Mouse (Mus musculus) embryonic fibroblast, embryonic 13.5 days (primary cell): ENCODE data around the gene Cmtm6. TPM values are rescaled to one million over a fixed set of nuclear protein-coding genes. Genes with fewer than 3 reads are reported as not detected.
"Not testable (repeated sequence)": the region's sequence is repeated elsewhere in the genome, so short reads cannot be mapped to it uniquely, and the experiment has no call there.

Experiments
- H3K27ac ChIP-seq: 2 replicates; pipeline ENCODE4 v1.5.1; 2012; ENCODE audit warnings: low read length, control low read depth, inconsistent platforms; ENCODE audit not compliant: insufficient read depth
- H3K4me1 ChIP-seq: 2 replicates; pipeline ENCODE4 v1.6.1; 2011; ENCODE audit warnings: low read length; ENCODE audit not compliant: control insufficient read depth, insufficient read depth
- H3K4me3 ChIP-seq: 2 replicates; pipeline ENCODE4 v1.5.1; 2011; ENCODE audit warnings: mild to moderate bottlenecking, control low read depth, low read length; ENCODE audit not compliant: insufficient read depth
- CTCF ChIP-seq: IDR thresholded peaks from 2 replicates; pipeline ENCODE4 v1.5.1; 2011; ENCODE audit warnings: mild to moderate bottlenecking, control low read depth, low read length, moderate library complexity, borderline replicate concordance; ENCODE audit not compliant: insufficient read depth
- POLR2A ChIP-seq: IDR thresholded peaks from 2 replicates; pipeline ENCODE4 v1.6.1; 2011; ENCODE audit warnings: low read depth, mild to moderate bottlenecking, control low read depth, low read length, moderate library complexity
- polyA plus RNA-seq: library from polyadenylated mRNA; stranded (reverse); fragments of >200 nt; gene quantifications from 2 replicates; pipeline ENCODE4 v1.2.4, GENCODE M21; 2011; ENCODE audit warnings: low read depth; ENCODE audit not compliant: missing spikeins, insufficient read length

Gene Cmtm6
- 17.6 and 17.8 TPM in 2 replicates for polyA plus RNA-seq

GRCm38 (mm10) chr9:114731011-114731755, at the start of gene Cmtm6:
Cmtm6 (plus strand) TSS chr9:114731116.
- TF ChIP-seq POLR2A = peak; percentile 96
- peak; percentile 46; the same call in 1 of the 2 replicates for TF ChIP-seq CTCF
- H3K27ac ChIP-seq = peak within 1 kb of the TSS; percentile 83
- no peaks in the 10 kb centered on the region; the same call in 1 of the 2 replicates for H3K4me1 ChIP-seq
- H3K4me3 ChIP-seq = peak within 1 kb of the TSS; percentile 87

GRCm38 (mm10) chr9:114682193-114682592, 48.7 kb upstream of the Cmtm6 start:
- Histone ChIP-seq H3K27ac (no peak overlapping the region), H3K4me1 (no peaks in the 10 kb centered on the region), H3K4me3 (no peak overlapping the region)
- no peak for TF ChIP-seq POLR2A
- TF ChIP-seq CTCF = no peak

- Histone ChIP-seq H3K4me3 (no peak overlapping the region), H3K4me1 (no peaks in the 10 kb centered on the region), H3K27ac (no peak overlapping the region)
- TF ChIP-seq CTCF (no peak), POLR2A (no peak)
Observed at GRCm38 (mm10) chr9:114686245-114686644, 44.7 kb upstream of the Cmtm6 start.

- H3K4me3 ChIP-seq = peak overlapping the region; percentile 71; the same call in 1 of the 2 replicates
- H3K27ac ChIP-seq = no peak overlapping the region
- H3K4me1 ChIP-seq = no peaks in the 10 kb centered on the region
- TF ChIP-seq POLR2A (no peak), CTCF (no peak)
Observed at GRCm38 (mm10) chr9:114687639-114688038, 43.3 kb upstream of the Cmtm6 start.

- TF ChIP-seq POLR2A = peak; percentile 93
- no peak for TF ChIP-seq CTCF
- no peaks in the 10 kb centered on the region for H3K4me1 ChIP-seq
- H3K27ac ChIP-seq = peak within 1 kb of the TSS; percentile 69
- H3K4me3 ChIP-seq = peak within 1 kb of the TSS; percentile 75
Observed at GRCm38 (mm10) chr9:114688252-114688952, 42.5 kb upstream of the Cmtm6 start, which contains the start of gene Dync1li1. Dync1li1 (plus strand) TSS chr9:114688790.

- peak overlapping the region; percentile 75 for H3K4me3 ChIP-seq
- H3K4me1 ChIP-seq = no peaks in the 10 kb centered on the region
- H3K27ac ChIP-seq = peak overlapping the region; percentile 69
- no peak for TF ChIP-seq POLR2A
Observed at GRCm38 (mm10) chr9:114688953-114689407, 41.9 kb upstream of the Cmtm6 start.

- Histone ChIP-seq H3K27ac (peak overlapping the region; percentile 9; the same call in 1 of the 2 replicates), H3K4me1 (no peaks in the 10 kb centered on the region), H3K4me3 (peak overlapping the region; percentile 75)
- TF ChIP-seq CTCF (no peak), POLR2A (no peak)
Observed at GRCm38 (mm10) chr9:114690119-114690601, 40.8 kb upstream of the Cmtm6 start.

- no peak overlapping the region for H3K4me3 ChIP-seq
- H3K27ac ChIP-seq = no peak overlapping the region
- TF ChIP-seq CTCF = no peak
- TF ChIP-seq POLR2A = no peak
- no peaks in the 10 kb centered on the region for H3K4me1 ChIP-seq
Observed at GRCm38 (mm10) chr9:114691112-114691511, 39.8 kb upstream of the Cmtm6 start.

GRCm38 (mm10) chr9:114695662-114696061, 35.3 kb upstream of the Cmtm6 start:
- H3K27ac ChIP-seq, H3K4me1 ChIP-seq, H3K4me3 ChIP-seq: not testable (repeated sequence)

GRCm38 (mm10) chr9:114697072-114697471, 33.8 kb upstream of the Cmtm6 start:
- no peak for TF ChIP-seq POLR2A
- TF ChIP-seq CTCF = no peak
- Histone ChIP-seq H3K27ac (no peak overlapping the region), H3K4me1 (no peaks in the 10 kb centered on the region), H3K4me3 (no peak overlapping the region)
